Mouse (Mus musculus) testis, adult 2 months (tissue): Measurements from ENCODE around the gene AC161166.1.

ENCODE experiments used
- CTCF ChIP-seq: fragments of 200-500 bp; IDR thresholded peaks from 2 replicates; pipeline ENCODE4 v1.5.1; 2012; ENCODE audit warnings: low read depth, mild to moderate bottlenecking, inconsistent platforms, low read length, moderate library complexity; ENCODE audit not compliant: control insufficient read depth, insufficient read depth, insufficient replicate concordance
- POLR2A ChIP-seq: fragments of 200-500 bp; IDR thresholded peaks from 2 replicates; pipeline ENCODE4 v1.6.1; 2012; ENCODE audit warnings: low read depth, mild to moderate bottlenecking, inconsistent platforms, low read length, moderate library complexity; ENCODE audit not compliant: control insufficient read depth

GRCm38 (mm10) chr7:24467886-24468285, 44.4 kb downstream of the AC161166.1 start:
- TF ChIP-seq POLR2A (no peak), CTCF (no peak)
